Mouse (Mus musculus) lung, postnatal 0 days (tissue): ENCODE results near the gene Kera. TPM values are rescaled to one million over a fixed set of nuclear protein-coding genes. Genes with fewer than 3 reads are reported as not detected.

Experiments
- ATAC-seq: fragments of 200-750 bp; cut with Nextera tagmentation; 2 replicates; pipeline ENCODE4 v1.8.0; 2017; ENCODE audit warnings: moderate library complexity
- DNase-seq: peaks from one replicate; pipeline ENCODE4 v3.0.0-alpha.2; 2016; ENCODE audit warnings: low spot score
- H3K27ac ChIP-seq: fragments of 300-500 bp; sonication (generic); 2 replicates; pipeline ENCODE4 v1.5.1; 2014; ENCODE audit warnings: antibody characterized with exemption, mild to moderate bottlenecking, low read length, mixed read lengths
- H3K27me3 ChIP-seq: fragments of 300-500 bp; sonication (generic); replicated peaks from 2 replicates; pipeline ENCODE4 v1.6.1; 2014; ENCODE audit warnings: low read length, mixed read lengths; ENCODE audit not compliant: insufficient read depth
- H3K36me3 ChIP-seq: fragments of 300-500 bp; sonication (generic); 2 replicates; pipeline ENCODE4 v1.6.1; 2014; ENCODE audit warnings: low read length, mixed read lengths; ENCODE audit not compliant: insufficient read depth
- H3K4me1 ChIP-seq: fragments of 300-500 bp; sonication (generic); 2 replicates; pipeline ENCODE4 v1.6.1; 2014; ENCODE audit warnings: antibody characterized with exemption, low read depth, low read length, mixed read lengths; ENCODE audit not compliant: insufficient read depth
- H3K4me2 ChIP-seq: fragments of 300-500 bp; sonication (generic); replicated peaks from 2 replicates; pipeline ENCODE4 v1.6.1; 2014; ENCODE audit warnings: low read depth, mild to moderate bottlenecking, low read length, moderate library complexity, mixed read lengths
- H3K4me3 ChIP-seq: fragments of 300-500 bp; sonication (generic); 2 replicates; pipeline ENCODE4 v1.5.1; 2014; ENCODE audit warnings: low read depth, low read length
- H3K9ac ChIP-seq: fragments of 300-500 bp; sonication (generic); replicated peaks from 2 replicates; pipeline ENCODE4 v1.6.1; 2014; ENCODE audit warnings: low read depth, mild to moderate bottlenecking
- H3K9me3 ChIP-seq: fragments of 300-500 bp; sonication (generic); 2 replicates; pipeline ENCODE4 v1.6.1; 2016; ENCODE audit warnings: low read length, mixed read lengths
- CTCF ChIP-seq: IDR thresholded peaks from 2 replicates; pipeline ENCODE4 v1.5.1; 2016; ENCODE audit warnings: antibody characterized with exemption, mild to moderate bottlenecking
- EP300 ChIP-seq: IDR thresholded peaks from 2 replicates; pipeline ENCODE4 v1.6.1; 2016; ENCODE audit warnings: antibody characterized with exemption, mild to moderate bottlenecking, control low read depth
- WGBS: fragments of 180-500 bp; shearing (Covaris S2); extraction: QIAGEN DNeasy Blood & Tissue Kit; methylation state at CpG from one replicate; pipeline ENCODE4 v1.1.7; 2014; 5-methylcytosine and 5-hydroxymethylcytosine counted together
- polyA plus RNA-seq: library from polyadenylated mRNA; unstranded; fragments of >200 nt; fragmentation: Nextera tagmentation; extraction: Ambion mirVana; gene quantifications from 2 replicates; pipeline ENCODE4 v1.2.1, GENCODE M21; 2015

Gene Kera
- polyA plus RNA-seq, 1 experiment from 2014 or later: not detected

DNA sequence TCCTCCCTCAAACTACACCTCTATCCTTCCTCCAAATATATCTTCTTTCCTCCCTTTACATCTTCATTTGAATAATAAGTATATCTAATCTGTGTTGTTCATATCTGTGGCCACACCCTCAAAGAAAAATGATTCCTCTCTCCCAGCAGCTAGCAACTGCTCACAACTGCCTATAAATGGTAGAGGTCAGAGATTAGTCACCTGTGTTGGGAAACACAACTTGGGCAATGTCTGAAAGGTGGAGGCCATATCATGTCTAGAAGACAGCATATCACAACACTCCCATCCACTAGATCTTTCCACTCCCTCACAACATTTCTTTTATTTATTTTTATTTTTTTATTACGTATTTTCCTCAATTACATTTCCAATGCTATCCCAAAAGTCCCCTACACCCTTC is 52.8 kb downstream of the Kera start:
- H3K4me3 ChIP-seq: no peak overlapping the region
- DNase-seq: no peak
- H3K9me3 ChIP-seq: no peaks in the 10 kb centered on the region
- H3K9ac ChIP-seq: no peak overlapping the region
- no peak overlapping the region for H3K4me2 ChIP-seq
- H3K4me1 ChIP-seq: no peaks in the 10 kb centered on the region
- 96% methylated on average over 1 of the region's 1 CpGs for WGBS
- TF ChIP-seq EP300: no peak
- TF ChIP-seq CTCF: no peak
- no peak overlapping the region for H3K27ac ChIP-seq
- no peak for ATAC-seq
- H3K27me3 ChIP-seq: no peaks in the 10 kb centered on the region
- H3K36me3 ChIP-seq: no peaks in the 10 kb centered on the region

Other genes with a start within 250 kb of the Kera start
- gene Dcn, start 127.3 kb upstream of the Kera start, polyA plus RNA-seq: 35.4 and 42.5 TPM in 2 replicates
- gene Lum, start 41.8 kb upstream of the Kera start, polyA plus RNA-seq: 2.8 and 3.4 TPM in 2 replicates
- gene Epyc, start 37.2 kb downstream of the Kera start, polyA plus RNA-seq: 0.07 TPM in 1 of 2 replicates, not detected in the other
- not detected in 2 replicates for gene Ccer1, start 86.2 kb downstream of the Kera start, polyA plus RNA-seq
- not detected in 2 replicates for gene C030005K15Rik, start 119.9 kb downstream of the Kera start, polyA plus RNA-seq